Mouse (Mus musculus) lung, adult 2 months (tissue): ENCODE data around the gene Nrbp1. TPM values are rescaled to one million over a fixed set of nuclear protein-coding genes. Genes with fewer than 3 reads are reported as not detected.

Source experiments
- DNase-seq: peaks from one replicate; pipeline ENCODE4 v3.0.0; 2022
- H3K4me1 ChIP-seq: fragments of 200-500 bp; 2 replicates; pipeline ENCODE4 v1.6.1; 2011; ENCODE audit warnings: low read length; ENCODE audit not compliant: control insufficient read depth, insufficient read depth
- H3K4me3 ChIP-seq: fragments of 200-500 bp; replicated peaks from 2 replicates; pipeline ENCODE3; 2011; ENCODE audit warnings: low read depth, mild to moderate bottlenecking, control low read depth, low read length; ENCODE audit errors: extremely low read depth
- CTCF ChIP-seq: fragments of 200-500 bp; IDR thresholded peaks from 2 replicates; pipeline ENCODE4 v1.5.1; 2011; ENCODE audit warnings: mild to moderate bottlenecking, low read length, control low read depth; ENCODE audit not compliant: insufficient read depth
- POLR2A ChIP-seq: fragments of 200-500 bp; IDR thresholded peaks from 2 replicates; pipeline ENCODE4 v1.6.1; 2011; ENCODE audit warnings: low read depth, mild to moderate bottlenecking, control low read depth, low read length, borderline replicate concordance; ENCODE audit errors: extremely low read depth
- WGBS: fragments of 180-500 bp; shearing (Covaris S2); methylation state at CpG from one replicate; pipeline ENCODE4 v1.1.7; 2018; 5-methylcytosine and 5-hydroxymethylcytosine counted together
- polyA plus RNA-seq: library from polyadenylated mRNA; depleted of rRNA; stranded (reverse); fragments of >200 nt; gene quantifications from 2 replicates; pipeline ENCODE4 v1.2.3, GENCODE M21; 2012

The Nrbp1 gene
- polyA plus RNA-seq, 1 experiment = 188 TPM

DNA sequence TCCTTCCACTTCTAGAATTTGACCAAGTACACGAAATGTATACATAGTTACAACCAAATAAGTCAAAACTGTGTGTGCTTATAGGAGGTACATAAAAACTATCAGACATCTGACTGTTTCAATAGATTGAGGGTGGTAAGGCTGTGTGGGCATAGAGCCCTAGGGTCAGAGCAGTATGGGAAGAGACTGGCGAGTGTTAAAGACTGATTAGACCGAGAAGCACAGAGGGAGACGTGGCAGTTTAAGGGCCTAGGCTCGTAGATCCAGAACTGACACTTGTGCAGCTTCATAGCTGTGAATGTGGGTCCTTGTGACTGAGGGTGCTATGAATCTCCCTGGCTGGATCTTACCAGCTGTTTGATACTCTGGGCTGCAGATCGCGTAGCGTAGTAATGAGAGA is 14.2 kb downstream of the Nrbp1 start:
- Histone ChIP-seq H3K4me3 (no peak overlapping the region), H3K4me1 (peaks cover 8% of the 10 kb centered on the region)
- DNase-seq = no peak
- TF ChIP-seq CTCF (no peak), POLR2A (no peak)
- WGBS = 69% methylated on average over 8 of the region's 8 CpGs

DNA sequence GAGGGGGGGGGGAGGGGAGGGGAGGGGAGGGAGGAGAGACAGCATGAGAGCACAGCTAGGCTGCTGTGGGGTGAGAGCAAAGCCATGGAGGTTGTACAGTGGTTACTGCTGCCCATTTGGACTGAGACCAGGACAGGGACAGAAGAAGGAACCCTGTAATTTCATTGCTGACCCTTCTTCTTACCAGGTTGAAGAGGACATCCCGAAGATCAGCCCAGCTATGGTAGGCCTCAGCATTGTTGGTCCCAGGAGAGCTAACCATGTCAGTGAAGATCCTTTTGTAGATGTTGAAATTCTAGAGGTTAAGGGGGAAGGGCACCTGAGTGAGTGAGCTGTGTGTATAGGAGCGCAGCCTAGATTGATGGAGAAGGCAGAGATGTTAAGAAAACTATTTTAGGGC is 14.7 kb downstream of the Nrbp1 start:
- peaks cover 8% of the 10 kb centered on the region for H3K4me1 ChIP-seq
- H3K4me3 ChIP-seq = no peak overlapping the region
- DNase-seq = no peak
- TF ChIP-seq POLR2A = no peak
- no peak for TF ChIP-seq CTCF
- WGBS = 96% methylated on average over 2 of the region's 2 CpGs

DNA sequence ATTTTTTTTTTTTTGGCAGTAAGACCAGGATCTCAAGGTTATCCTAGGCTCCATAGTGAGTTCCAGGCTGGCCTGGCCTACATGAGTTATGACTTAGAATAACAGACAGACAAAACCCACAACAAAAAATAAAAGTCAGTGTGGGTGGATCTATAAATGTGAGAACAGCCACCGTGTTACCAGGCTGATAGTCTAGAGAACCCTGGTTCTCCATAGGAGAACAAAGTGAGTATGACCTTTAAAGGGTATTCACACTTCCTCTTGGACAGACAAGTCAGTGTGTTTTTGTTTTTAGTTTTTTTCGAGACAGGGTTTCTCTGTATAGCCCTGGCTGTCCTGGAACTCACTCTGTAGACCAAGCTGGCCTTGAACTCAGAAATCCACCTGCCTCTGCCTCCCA is 15.3 kb downstream of the Nrbp1 start:
- Histone ChIP-seq H3K4me1 (peaks cover 8% of the 10 kb centered on the region), H3K4me3 (no peak overlapping the region)
- DNase-seq = no peak
- TF ChIP-seq CTCF (no peak), POLR2A (no peak)
- WGBS = 67% methylated on average over 2 of the region's 2 CpGs

DNA sequence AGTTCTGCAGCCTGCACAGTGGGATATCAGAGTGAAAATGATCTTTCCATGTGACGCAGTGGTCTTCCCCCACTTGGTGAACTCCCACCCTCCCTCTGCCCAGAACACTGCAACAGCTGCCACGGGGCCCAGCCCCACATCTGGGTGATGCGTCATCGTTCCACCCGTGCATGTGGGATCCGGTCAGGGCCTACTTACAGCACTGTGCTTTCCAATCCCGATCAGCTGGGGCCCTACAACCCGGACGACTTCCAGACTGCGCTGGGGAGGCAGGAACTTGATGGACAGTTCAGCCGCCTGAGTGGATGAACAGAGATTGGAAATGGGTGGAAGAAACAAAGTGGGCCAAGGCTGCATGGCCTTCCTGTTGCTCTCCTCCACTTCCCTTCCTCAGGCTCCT is 17.0 kb downstream of the Nrbp1 start:
- Histone ChIP-seq H3K4me1 (peaks cover 8% of the 10 kb centered on the region), H3K4me3 (no peak overlapping the region)
- no peak for DNase-seq
- whole genome bisulfite sequencing = 87% methylated on average over 11 of the region's 11 CpGs
- TF ChIP-seq CTCF (no peak), POLR2A (no peak)

DNA sequence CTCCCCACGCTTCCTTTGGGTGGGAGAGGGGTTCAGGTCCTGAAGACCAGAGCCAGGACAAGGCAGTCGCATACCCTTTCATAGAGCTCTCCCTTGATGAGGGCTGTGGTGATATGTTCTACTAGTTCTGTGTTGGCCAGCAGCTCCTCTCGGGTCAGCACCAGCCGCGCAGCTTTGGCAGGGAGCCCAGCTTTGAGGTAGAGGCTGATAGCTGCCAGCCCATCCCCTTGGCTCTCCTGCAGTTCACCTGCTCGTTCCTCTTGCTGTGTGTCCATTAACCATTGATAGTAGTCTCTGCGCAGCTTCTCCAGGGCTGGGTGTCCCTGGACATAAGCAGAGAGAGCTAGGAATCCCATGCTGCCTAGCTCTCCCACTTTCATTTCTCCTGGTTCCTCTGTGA is 25.4 kb downstream of the Nrbp1 start:
- DNase-seq = no peak
- no peaks in the 10 kb centered on the region for H3K4me1 ChIP-seq
- 80% methylated on average over 7 of the region's 7 CpGs for WGBS
- H3K4me3 ChIP-seq = no peak overlapping the region
- TF ChIP-seq POLR2A (no peak), CTCF (no peak)

DNA sequence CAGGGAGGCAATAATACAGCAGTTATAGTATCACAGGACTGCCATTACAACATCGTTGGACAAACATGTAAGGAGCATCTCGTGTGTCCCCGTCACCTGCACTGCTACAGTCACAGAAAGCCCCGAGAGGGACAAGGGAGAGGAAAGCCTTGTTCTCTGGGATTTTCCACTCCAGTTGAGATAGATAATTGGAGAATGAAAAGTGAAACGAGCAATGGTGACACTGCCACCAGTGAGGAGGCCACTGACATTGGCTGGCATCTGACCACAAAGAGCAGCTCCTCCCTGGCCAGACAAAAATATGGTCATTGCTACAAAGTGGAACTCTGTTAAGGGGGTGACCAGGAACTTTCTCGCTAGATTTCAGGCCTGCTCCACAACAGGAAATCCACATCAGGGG is 27.0 kb downstream of the Nrbp1 start:
- H3K4me3 ChIP-seq = no peak overlapping the region
- DNase-seq = no peak
- TF ChIP-seq POLR2A = no peak
- no peak for TF ChIP-seq CTCF
- 84% methylated on average over 6 of the region's 6 CpGs for WGBS
- H3K4me1 ChIP-seq = no peaks in the 10 kb centered on the region

DNA sequence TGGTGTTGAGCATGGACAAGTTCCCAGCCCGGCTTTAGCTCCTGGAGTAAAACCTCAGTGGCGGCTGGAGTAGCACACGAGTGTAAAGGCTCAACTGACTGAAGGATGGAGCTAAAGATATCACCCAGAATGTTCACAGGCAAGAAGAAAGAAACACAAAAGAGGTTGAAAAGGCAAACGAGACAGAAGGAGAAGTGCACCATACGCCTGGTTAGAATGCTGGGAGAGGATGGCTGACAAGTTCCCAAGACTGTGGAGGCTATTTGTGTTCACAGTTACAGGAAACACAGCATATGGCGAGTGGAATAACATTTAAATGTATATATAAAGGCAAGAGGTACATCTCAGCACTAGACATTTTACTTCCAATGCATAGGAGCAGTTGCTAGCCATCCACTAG is 32.4 kb downstream of the Nrbp1 start:
- no peak for DNase-seq
- TF ChIP-seq POLR2A (no peak), CTCF (no peak)
- WGBS = 90% methylated on average over 6 of the region's 6 CpGs
- Histone ChIP-seq H3K4me3 (no peak overlapping the region), H3K4me1 (no peaks in the 10 kb centered on the region)

DNA sequence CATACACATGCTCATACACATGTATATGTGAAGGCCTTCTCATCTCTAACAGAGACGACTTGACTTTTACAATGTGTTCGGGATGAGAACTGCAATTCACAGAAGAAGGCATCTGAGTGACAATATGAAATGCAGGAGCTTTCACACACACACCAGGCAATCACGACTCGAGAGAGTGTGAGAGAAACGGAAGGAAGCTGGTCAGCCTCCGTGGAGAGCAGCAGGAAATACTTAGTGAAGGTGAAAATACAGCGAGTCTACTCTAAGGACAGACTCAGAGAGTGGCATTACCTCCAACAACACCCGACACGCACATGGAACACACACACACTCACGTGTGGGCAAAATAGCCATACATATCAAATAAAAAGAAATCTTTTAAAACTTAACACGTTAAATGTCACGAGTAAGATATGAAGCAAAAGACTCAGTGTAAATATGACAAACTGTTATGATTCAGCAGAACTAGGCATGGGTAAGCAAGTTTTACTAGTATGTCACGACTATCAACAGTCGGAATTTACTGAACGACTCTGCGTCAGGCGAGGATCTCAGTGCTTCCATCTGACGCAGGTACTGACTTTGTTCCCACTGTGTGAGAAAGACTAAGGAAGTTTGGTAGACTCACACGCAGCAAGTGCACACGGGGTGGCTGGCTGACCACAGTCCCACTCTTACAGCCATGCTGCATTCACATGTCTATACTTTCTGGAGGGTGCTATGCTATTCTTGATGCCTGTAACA is 38.8 kb downstream of the Nrbp1 start:
- TF ChIP-seq POLR2A (no peak), CTCF (no peak)
- no peak for DNase-seq
- 77% methylated on average over 20 of the region's 20 CpGs for WGBS
- Histone ChIP-seq H3K4me3 (no peak overlapping the region), H3K4me1 (no peaks in the 10 kb centered on the region)

DNA sequence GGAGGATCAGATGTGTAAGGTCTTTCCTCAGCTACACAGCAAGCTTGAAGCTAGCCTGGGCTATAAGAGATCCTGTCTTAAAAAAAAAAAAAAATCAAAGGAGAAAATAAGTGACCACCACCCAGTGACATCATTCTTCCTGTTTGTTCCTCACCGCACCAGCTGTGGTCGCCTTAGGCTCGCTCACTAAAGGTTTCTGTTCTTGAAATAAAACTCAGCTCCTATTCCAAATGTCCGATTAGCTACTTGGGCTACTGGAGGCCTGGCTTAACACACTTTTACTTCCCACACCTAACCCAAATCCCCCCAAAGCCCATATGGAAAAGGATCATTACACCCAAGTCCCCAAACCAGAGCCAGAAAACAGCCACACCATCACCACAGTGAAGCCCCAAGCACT is 47.6 kb downstream of the Nrbp1 start:
- Histone ChIP-seq H3K4me1 (peaks cover 6% of the 10 kb centered on the region), H3K4me3 (no peak overlapping the region)
- no peak for TF ChIP-seq POLR2A
- no peak for DNase-seq
- 53% methylated on average over 4 of the region's 4 CpGs for WGBS

DNA sequence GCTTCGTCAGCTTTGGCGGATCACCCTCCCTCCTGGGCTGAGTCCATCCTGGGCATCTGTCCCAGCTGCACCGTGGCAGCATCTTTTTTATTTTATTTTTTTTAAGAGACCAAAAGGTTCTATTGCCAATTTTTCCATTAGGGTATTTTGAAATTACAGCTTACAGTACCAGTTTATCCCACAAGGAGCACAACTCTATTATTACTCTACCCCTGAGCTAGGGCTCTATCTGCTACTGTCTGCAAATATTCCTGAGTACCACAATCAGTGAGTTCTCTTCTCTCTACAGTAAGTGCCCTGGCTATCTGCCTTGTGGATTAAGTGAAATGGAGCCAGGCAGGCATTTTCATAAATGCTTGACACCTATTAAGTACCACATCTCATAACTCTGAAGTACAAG is 48.0 kb downstream of the Nrbp1 start:
- DNase-seq = no peak
- 38% methylated on average over 3 of the region's 3 CpGs for WGBS

More for the DNA sequence above, 48.0 kb downstream of the Nrbp1 start:
- H3K4me1 ChIP-seq = peaks cover 6% of the 10 kb centered on the region
- no peak overlapping the region for H3K4me3 ChIP-seq
- TF ChIP-seq POLR2A = no peak
